Mouse (Mus musculus) brain, embryonic 14.5 days (tissue): ENCODE results near the gene Stard13.

Experiments
- CTCF ChIP-seq: fragments of 200-500 bp; IDR thresholded peaks from 2 replicates; pipeline ENCODE4 v1.5.1; 2012; ENCODE audit warnings: inconsistent platforms, mild to moderate bottlenecking, moderate library complexity, borderline replicate concordance; ENCODE audit not compliant: insufficient read depth, insufficient read length; ENCODE audit errors: extremely low read depth
- POLR2A ChIP-seq: fragments of 200-500 bp; IDR thresholded peaks from 2 replicates; pipeline ENCODE4 v1.6.1; 2012; ENCODE audit warnings: mild to moderate bottlenecking, inconsistent platforms, borderline replicate concordance; ENCODE audit not compliant: poor library complexity, insufficient read depth, insufficient read length, severe bottlenecking; ENCODE audit errors: extremely low read depth

- no peak for TF ChIP-seq POLR2A
- TF ChIP-seq CTCF = no peak
These were observed 167.6 kb downstream of the Stard13 start for GRCm38 (mm10) chr5:151066016-151066415.
